Mouse (Mus musculus): ENCODE measurements at regions not wholly inside any gene's neighbourhood (a gene's known extent, or its start where the extent isn't known, plus 50 kb on each side); places are given as distances from the start of the nearest gene placed in this dataset.

DNA sequence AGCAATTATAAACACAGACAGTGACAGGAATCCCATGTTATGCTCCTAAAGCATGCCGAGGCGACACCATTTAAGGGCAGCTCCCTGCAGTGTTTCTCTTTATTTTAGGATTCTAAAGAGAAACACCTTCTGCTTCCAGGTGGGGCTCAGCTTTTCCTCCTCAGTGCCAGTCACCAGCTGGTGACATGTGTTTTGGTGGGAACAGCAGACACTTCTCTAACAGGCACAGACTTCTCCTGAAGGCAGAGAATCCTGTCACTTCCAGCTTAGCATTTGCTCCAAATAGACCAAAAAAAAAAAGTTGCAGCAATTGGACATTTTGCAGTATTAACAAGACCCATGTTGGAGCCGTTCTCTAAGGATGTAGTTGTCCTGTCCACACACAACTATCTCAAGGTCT lies 115.6 kb upstream of the Cdh6 start:
- H3K27me3 ChIP-seq (replicated peaks), result no peaks in the 10 kb centered on the region
- H3K4me2 ChIP-seq, result no peak overlapping the region
- ATAC-seq (ENCODE audit: extremely low read depth, insufficient number of reproducible peaks, low FRiP score, low TSS enrichment), result no peak
- no peak overlapping the region for H3K9ac ChIP-seq
- H3K36me3 ChIP-seq, result no peaks in the 10 kb centered on the region
- no peak overlapping the region for H3K4me3 ChIP-seq
- no peak overlapping the region for H3K27ac ChIP-seq (replicated peaks)
- no peaks in the 10 kb centered on the region for H3K9me3 ChIP-seq
- 75% methylated on average over 3 of the region's 3 CpGs for WGBS
- H3K4me1 ChIP-seq, result peaks cover 14% of the 10 kb centered on the region

DNA sequence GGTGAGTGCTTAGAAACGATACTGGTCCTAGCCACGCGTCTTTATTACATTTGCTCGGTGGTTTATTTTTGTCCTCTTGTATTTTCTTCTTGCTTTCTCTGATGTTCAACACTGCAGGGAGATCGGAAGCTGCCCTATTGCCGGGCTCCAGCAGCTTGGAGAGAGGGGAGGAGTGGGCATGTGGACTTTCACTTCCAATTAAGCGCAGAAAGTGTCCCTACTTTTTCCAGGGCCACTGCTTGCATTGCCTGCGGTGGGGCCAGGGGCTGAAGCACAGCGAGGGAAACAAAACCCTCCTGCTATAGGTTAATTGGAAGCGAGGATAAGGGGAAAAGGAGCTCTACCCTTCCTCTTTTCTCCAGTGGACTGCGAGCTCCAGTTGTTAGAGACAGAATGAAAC lies 114.4 kb upstream of the Cdh6 start:
- 71% methylated on average over 11 of the region's 11 CpGs for WGBS
- no peak overlapping the region for H3K4me3 ChIP-seq
- H3K9ac ChIP-seq, result no peak overlapping the region
- H3K4me1 ChIP-seq, result peaks cover 15% of the 10 kb centered on the region
- no peaks in the 10 kb centered on the region for H3K27me3 ChIP-seq (replicated peaks)
- no peak overlapping the region for H3K4me2 ChIP-seq
- ATAC-seq (ENCODE audit: extremely low read depth, insufficient number of reproducible peaks, low FRiP score, low TSS enrichment), result no peak
- no peak overlapping the region for H3K27ac ChIP-seq (replicated peaks)
- no peaks in the 10 kb centered on the region for H3K9me3 ChIP-seq
- H3K36me3 ChIP-seq, result no peaks in the 10 kb centered on the region

DNA sequence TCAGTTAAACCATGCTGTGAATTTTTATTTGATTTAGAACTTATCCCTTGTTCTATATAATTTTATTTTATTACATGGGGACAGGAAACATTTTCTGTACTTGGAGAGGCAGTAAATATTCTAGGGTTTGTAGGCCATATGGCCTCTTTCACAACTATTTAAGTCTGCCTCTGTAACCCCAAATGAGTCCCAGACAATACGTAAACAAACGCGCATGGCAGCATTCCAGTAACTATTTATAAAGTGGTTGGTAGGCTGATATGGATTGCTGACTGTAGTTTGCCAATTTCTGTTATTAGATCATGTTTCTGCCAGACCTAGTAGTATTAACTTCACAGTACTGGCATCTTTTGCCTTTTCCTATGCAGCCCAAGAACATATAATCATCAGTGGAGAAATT lies 111.9 kb upstream of the Cdh6 start:
- no peak overlapping the region for H3K9ac ChIP-seq
- H3K4me3 ChIP-seq, result no peak overlapping the region
- no peaks in the 10 kb centered on the region for H3K9me3 ChIP-seq
- WGBS, result 53% methylated on average over 3 of the region's 3 CpGs
- peaks cover 15% of the 10 kb centered on the region for H3K4me1 ChIP-seq
- H3K36me3 ChIP-seq, result no peaks in the 10 kb centered on the region
- no peaks in the 10 kb centered on the region for H3K27me3 ChIP-seq (replicated peaks)
- no peak for ATAC-seq (ENCODE audit: extremely low read depth, insufficient number of reproducible peaks, low FRiP score, low TSS enrichment)
- H3K4me2 ChIP-seq, result no peak overlapping the region
- no peak overlapping the region for H3K27ac ChIP-seq (replicated peaks)

DNA sequence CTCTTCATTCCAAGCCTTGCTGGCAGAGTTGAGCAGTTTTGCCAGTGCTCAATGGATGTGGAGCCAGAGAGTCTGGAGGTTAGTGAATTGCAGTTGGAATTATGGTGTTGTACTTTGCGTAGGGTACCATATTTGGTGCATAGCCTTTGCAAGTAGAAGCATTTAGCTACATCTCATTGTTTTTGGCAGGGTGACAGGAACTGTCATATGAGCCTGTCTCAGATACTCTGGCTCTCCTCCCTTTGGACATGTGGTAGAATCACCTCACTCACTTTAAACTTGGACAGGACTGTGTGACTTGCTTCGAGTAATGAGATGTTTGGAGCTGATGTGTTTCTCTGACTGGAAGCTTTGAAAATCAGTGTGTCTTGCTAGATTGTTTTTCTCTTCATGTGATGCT lies 110.7 kb upstream of the Cdh6 start:
- H3K27ac ChIP-seq (replicated peaks), result peak overlapping the region; percentile 36; the same call in 1 of the 2 replicates
- no peaks in the 10 kb centered on the region for H3K27me3 ChIP-seq (replicated peaks)
- H3K4me3 ChIP-seq, result no peak overlapping the region
- peaks cover 15% of the 10 kb centered on the region for H3K4me1 ChIP-seq
- ATAC-seq (ENCODE audit: extremely low read depth, insufficient number of reproducible peaks, low FRiP score, low TSS enrichment), result no peak
- H3K9ac ChIP-seq, result no peak overlapping the region
- no peaks in the 10 kb centered on the region for H3K9me3 ChIP-seq
- 67% methylated on average over 2 of the region's 2 CpGs for WGBS
- no peak overlapping the region for H3K4me2 ChIP-seq
- no peaks in the 10 kb centered on the region for H3K36me3 ChIP-seq

DNA sequence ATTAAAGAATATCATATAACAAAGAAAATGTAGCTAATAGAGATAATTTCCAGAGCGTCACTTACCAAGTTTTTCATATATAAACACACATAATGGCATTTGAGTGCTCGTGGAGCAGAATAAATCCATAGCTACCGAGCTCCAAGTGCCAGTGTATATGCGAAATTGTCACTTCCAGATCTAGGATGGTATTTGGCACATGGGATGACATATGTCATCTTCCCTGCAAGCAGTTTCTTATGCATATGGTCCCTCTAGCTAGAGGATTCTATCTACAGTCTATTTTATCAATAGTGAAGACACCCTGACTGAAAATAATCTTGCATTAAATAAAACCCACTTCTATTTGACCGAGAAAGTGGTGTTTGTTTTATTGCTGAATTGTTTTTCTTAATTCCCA lies 109.6 kb upstream of the Cdh6 start:
- H3K4me3 ChIP-seq, result no peak overlapping the region
- H3K36me3 ChIP-seq, result no peaks in the 10 kb centered on the region
- no peak overlapping the region for H3K27ac ChIP-seq (replicated peaks)
- WGBS, result 76% methylated on average over 5 of the region's 5 CpGs
- no peaks in the 10 kb centered on the region for H3K9me3 ChIP-seq
- H3K27me3 ChIP-seq (replicated peaks), result no peaks in the 10 kb centered on the region
- no peak overlapping the region for H3K4me2 ChIP-seq
- H3K9ac ChIP-seq, result no peak overlapping the region
- H3K4me1 ChIP-seq, result peaks cover 15% of the 10 kb centered on the region
- no peak for ATAC-seq (ENCODE audit: extremely low read depth, insufficient number of reproducible peaks, low FRiP score, low TSS enrichment)

DNA sequence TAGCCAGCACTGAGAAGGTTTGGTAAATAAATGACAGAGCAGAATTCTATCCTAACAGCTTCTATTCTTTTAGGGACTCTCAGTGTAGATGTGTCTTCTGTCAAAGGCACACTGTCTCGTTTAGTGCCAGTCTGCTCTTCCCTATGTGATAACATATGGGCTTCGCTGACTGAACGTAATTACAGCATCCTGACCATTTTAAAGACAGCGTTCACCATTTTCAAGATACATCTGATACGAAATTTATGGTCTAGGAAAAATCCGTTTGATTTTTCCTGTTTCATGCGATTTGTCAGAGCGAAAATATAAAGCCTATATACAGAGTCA lies 103.4 kb upstream of the Cdh6 start:
- peaks cover 14% of the 10 kb centered on the region for H3K4me1 ChIP-seq
- no peak overlapping the region for H3K27ac ChIP-seq (replicated peaks)
- H3K9me3 ChIP-seq, result no peaks in the 10 kb centered on the region
- H3K27me3 ChIP-seq (replicated peaks), result no peaks in the 10 kb centered on the region
- H3K36me3 ChIP-seq, result no peaks in the 10 kb centered on the region
- no peak overlapping the region for H3K9ac ChIP-seq
- no peak overlapping the region for H3K4me2 ChIP-seq
- no peak overlapping the region for H3K4me3 ChIP-seq
- ATAC-seq (ENCODE audit: extremely low read depth, insufficient number of reproducible peaks, low FRiP score, low TSS enrichment), result no peak
- 79% methylated on average over 8 of the region's 8 CpGs for WGBS

DNA sequence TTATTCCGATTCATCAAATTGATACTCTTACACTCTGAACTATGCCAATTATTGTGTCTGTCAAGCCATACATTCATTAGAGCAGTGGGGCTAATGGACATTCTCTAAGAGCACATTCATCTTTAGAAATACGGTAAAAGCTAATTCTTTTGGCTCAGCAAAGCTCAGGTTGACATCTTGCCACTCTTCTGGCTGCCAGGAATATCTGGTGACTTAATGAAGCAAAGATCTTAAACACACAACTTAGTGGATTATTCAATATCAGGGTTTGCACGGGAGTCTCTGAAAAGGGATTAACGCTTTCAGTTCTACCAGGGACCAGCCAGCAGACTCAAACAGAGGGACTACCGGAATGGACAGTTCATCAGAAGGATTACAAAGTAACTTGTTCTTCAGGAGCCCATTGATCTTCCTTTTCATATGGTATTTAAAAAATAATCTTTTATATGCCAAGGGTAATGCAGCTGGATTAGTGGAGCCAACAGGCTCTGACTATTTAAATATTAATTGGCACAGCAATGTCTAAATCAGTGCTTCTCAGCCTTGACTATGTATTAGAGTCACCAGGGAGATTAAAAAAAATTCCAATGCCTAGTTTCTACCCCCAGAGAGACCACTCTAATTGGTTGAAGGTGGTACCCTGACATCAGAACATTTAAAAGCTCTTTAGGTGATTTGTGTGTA lies 102.9 kb upstream of the Cdh6 start:
- no peak overlapping the region for H3K4me2 ChIP-seq
- H3K27me3 ChIP-seq (replicated peaks), result no peaks in the 10 kb centered on the region
- H3K9me3 ChIP-seq, result no peaks in the 10 kb centered on the region
- H3K4me3 ChIP-seq, result no peak overlapping the region
- no peak for ATAC-seq (ENCODE audit: extremely low read depth, insufficient number of reproducible peaks, low FRiP score, low TSS enrichment)
- no peak overlapping the region for H3K9ac ChIP-seq
- no peaks in the 10 kb centered on the region for H3K36me3 ChIP-seq
- 55% methylated on average over 5 of the region's 5 CpGs for WGBS
- H3K27ac ChIP-seq (replicated peaks), result no peak overlapping the region
- peaks cover 14% of the 10 kb centered on the region for H3K4me1 ChIP-seq

DNA sequence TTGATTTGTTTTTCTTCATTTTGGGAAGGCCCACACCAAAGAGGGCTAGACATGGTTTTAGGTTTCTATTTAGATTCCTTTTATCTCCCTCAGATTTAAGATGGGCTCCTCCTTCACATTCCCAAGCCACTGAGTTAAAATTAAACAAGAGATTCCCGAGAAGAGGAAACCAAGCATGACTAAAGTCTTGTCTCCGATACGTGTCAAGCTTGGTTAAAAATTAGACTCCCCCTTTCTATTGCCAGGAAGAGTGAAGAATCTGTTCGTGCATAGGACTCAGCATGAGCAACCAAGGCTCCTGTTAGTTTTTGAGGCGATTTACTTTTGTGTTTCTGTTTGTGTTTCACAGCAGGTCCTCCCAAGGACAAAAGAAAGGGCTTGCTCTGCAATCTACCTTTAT lies 101.9 kb upstream of the Cdh6 start:
- WGBS, result 20% methylated on average over 5 of the region's 5 CpGs
- ATAC-seq (ENCODE audit: extremely low read depth, insufficient number of reproducible peaks, low FRiP score, low TSS enrichment), result no peak
- Histone ChIP-seq H3K27me3 (replicated peaks) (no peaks in the 10 kb centered on the region), H3K36me3 (no peaks in the 10 kb centered on the region), H3K9me3 (no peaks in the 10 kb centered on the region), H3K27ac (replicated peaks) (no peak overlapping the region), H3K4me3 (no peak overlapping the region), H3K4me2 (no peak overlapping the region), H3K4me1 (peaks cover 14% of the 10 kb centered on the region), H3K9ac (no peak overlapping the region)

DNA sequence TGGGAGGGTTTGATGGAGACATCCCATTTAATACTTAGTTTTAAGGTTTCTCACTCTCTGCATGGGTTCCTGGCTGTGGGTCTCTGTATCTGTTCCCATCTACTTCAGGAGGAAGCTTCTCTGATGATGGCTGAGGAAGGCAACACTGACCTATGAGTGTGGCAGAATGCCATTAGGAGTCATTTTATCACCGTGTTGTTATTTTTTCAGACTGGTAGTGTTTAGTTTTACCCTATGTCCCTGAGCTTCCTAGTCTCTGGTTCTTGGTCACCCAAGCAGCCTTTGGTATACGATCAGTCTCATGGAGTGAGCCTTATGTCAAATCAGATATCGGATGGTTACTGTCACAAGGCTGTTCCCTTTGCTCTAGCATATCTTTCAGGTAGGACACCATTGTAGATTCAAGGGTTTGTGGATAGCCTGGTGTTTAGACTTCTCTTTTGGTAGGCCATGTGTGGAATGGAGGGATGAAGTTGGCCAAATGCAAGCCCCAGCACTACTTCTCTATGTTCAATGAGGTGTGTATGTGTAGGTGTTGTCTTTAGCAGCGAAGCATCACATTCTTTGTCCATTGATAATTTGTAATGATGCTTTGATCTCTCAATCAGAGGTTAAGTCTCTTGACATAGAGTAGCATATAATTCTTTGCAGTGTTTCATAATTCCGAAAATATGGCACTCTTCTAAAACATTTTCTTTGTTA lies 101.0 kb upstream of the Cdh6 start:
- H3K27me3 ChIP-seq (replicated peaks), result no peaks in the 10 kb centered on the region
- no peak for ATAC-seq (ENCODE audit: extremely low read depth, insufficient number of reproducible peaks, low FRiP score, low TSS enrichment)
- no peak overlapping the region for H3K27ac ChIP-seq (replicated peaks)
- H3K4me2 ChIP-seq, result no peak overlapping the region
- WGBS, result 81% methylated on average over 5 of the region's 5 CpGs
- no peaks in the 10 kb centered on the region for H3K36me3 ChIP-seq
- no peak overlapping the region for H3K9ac ChIP-seq
- peaks cover 14% of the 10 kb centered on the region for H3K4me1 ChIP-seq
- H3K9me3 ChIP-seq, result no peaks in the 10 kb centered on the region
- H3K4me3 ChIP-seq, result no peak overlapping the region

DNA sequence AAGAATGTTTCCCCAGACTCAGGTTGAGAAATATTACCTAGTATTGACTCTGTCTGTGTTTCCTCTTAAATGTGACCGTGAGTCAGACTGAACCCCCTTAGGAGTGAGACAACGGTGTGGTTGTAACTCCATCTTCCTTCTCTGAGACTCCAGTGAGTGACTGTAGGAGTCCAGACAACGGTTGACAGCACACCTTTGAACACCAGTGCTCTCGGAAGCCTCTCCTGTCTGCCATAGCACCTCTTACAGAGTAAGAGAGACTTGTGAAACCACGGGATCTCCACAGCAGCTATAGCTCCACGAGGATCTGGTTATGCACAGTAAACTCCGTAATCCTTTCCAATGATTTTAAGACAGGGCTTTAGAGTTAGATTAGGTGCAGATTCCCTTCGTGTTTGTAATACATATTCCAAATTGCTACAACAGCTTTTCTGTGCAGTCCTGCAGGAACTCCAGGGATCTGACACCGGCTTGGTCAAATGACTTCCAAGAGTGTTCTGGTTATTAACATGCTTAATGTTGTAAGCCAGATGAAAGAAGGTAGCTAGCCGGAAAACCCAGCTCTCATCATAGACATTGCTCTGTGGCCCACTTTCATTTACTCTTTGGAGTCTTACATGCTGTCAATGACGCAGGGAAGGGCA lies 72.7 kb upstream of the Cdh6 start:
- Histone ChIP-seq H3K9ac (no peak overlapping the region), H3K4me2 (no peak overlapping the region), H3K27me3 (replicated peaks) (no peaks in the 10 kb centered on the region), H3K36me3 (no peaks in the 10 kb centered on the region), H3K4me3 (no peak overlapping the region), H3K9me3 (no peaks in the 10 kb centered on the region), H3K27ac (replicated peaks) (no peak overlapping the region), H3K4me1 (peaks cover 9% of the 10 kb centered on the region)
- 83% methylated on average over 11 of the region's 11 CpGs for WGBS
- ATAC-seq (ENCODE audit: extremely low read depth, insufficient number of reproducible peaks, low FRiP score, low TSS enrichment), result no peak

DNA sequence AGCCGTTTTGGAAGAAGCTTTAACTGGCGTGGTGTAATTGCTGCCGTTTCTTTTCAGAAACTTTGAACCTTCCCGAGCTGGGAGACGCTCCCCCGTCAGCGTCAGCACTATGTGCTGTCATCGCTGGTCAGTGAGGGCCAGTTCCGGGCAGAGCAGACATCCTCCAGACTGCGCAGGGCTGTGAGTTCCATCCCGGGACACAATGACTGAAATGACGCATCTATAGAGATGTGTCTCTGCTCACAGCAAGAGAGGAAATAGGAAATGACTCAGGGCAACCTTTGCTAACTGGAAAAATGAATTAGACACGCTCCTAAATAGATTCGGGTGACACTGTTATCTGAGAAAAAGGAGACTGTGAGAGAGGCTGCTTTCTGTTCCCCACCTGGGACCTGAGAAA lies 70.8 kb upstream of the Cdh6 start:
- H3K27ac ChIP-seq (replicated peaks), result no peak overlapping the region
- peaks cover 9% of the 10 kb centered on the region for H3K4me1 ChIP-seq
- no peak for ATAC-seq (ENCODE audit: extremely low read depth, insufficient number of reproducible peaks, low FRiP score, low TSS enrichment)
- no peaks in the 10 kb centered on the region for H3K36me3 ChIP-seq
- H3K9me3 ChIP-seq, result no peaks in the 10 kb centered on the region
- H3K27me3 ChIP-seq (replicated peaks), result no peaks in the 10 kb centered on the region
- WGBS, result 15% methylated on average over 14 of the region's 14 CpGs
- peak overlapping the region; percentile 65 for H3K4me2 ChIP-seq
- H3K4me3 ChIP-seq, result peak overlapping the region; percentile 37
- H3K9ac ChIP-seq, result 0 out of 2 replicates have a peak overlapping the region, but pooled peaks have one; percentile 25

DNA sequence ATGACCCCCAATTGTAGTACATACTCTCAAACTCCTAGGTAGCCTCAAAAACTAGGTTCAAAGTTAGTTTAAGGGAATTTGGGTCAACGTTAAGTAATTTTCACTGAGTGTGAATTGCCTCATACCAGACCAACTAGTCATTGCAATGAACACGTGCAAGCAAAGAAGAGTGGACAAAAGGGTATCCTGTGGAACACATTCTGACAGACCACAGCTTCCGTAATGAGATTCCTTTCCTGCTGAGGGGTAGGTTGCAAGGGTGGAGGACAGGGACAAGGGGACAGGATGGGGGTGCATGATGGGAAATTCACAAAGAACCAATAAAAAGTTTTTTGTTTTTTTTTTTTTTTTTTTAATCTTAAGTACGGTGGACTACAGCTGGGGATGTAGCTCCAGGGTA lies 70.1 kb upstream of the Cdh6 start:
- 0 out of 2 replicates have a peak overlapping the region, but pooled peaks have one; percentile 65 for H3K4me2 ChIP-seq
- no peak overlapping the region for H3K4me3 ChIP-seq
- H3K27ac ChIP-seq (replicated peaks), result no peak overlapping the region
- peaks cover 9% of the 10 kb centered on the region for H3K4me1 ChIP-seq
- no peak for ATAC-seq (ENCODE audit: extremely low read depth, insufficient number of reproducible peaks, low FRiP score, low TSS enrichment)
- H3K9ac ChIP-seq, result no peak overlapping the region
- H3K9me3 ChIP-seq, result no peaks in the 10 kb centered on the region
- H3K27me3 ChIP-seq (replicated peaks), result no peaks in the 10 kb centered on the region
- WGBS, result 70% methylated on average over 4 of the region's 4 CpGs
- no peaks in the 10 kb centered on the region for H3K36me3 ChIP-seq

Measured in heart, embryonic 13.5 days (tissue).